In genomic region chr17:62961596-62962291, GRCm38 (mm10) we compare ENCODE assay signal across 11 mouse cellular contexts.
A peak's percentile ranks its signal among the peaks of the same experiment; 100 is the strongest.
DNase-seq lines count a peak whose midpoint lies in the region; ATAC-seq lines count a peak whose summit lies in the region.
"Had no signal": no experiment of that assay in that cellular context is flagged by ENCODE, and none has a peak within 500 bp of the region (broad histone marks: within the 10 kb centered on the region; RNA-seq: fewer than 3 reads in every experiment).

No protein-coding gene starts in this region.

- no peaks in the 10 kb centered on the region for H3K9me3 ChIP-seq in midbrain, embryonic 13.5 days
- H3K9me3 ChIP-seq in midbrain, embryonic 16.5 days (replicated peaks; ENCODE audit: control insufficient read depth, low read length, poor library complexity, severe bottlenecking): no peaks in the 10 kb centered on the region
- H3K9me3 ChIP-seq in limb, embryonic 15.5 days: no peaks in the 10 kb centered on the region
- no peaks in the 10 kb centered on the region for H3K9me3 ChIP-seq in forebrain, embryonic 14.5 days (replicated peaks; ENCODE audit: control insufficient read depth, low read length)
- H3K9me3 ChIP-seq: intestine, embryonic 15.5 days had no signal

- H3K9ac ChIP-seq in midbrain, embryonic 13.5 days (replicated peaks): no peak overlapping the region
- H3K9ac ChIP-seq in midbrain, embryonic 16.5 days (ENCODE audit: low read depth, low read length): no peak overlapping the region
- H3K9ac ChIP-seq in limb, embryonic 15.5 days: no peak overlapping the region
- no peak overlapping the region for H3K9ac ChIP-seq in forebrain, embryonic 14.5 days (ENCODE audit: low read length)
- H3K9ac ChIP-seq: intestine, embryonic 15.5 days had no signal

- 87% methylated on average over 19 of the region's 19 CpGs for WGBS in midbrain, embryonic 13.5 days
- 85% methylated on average over 19 of the region's 19 CpGs for WGBS in midbrain, embryonic 16.5 days
- 47% methylated on average over 19 of the region's 19 CpGs for WGBS in limb, embryonic 15.5 days
- 94% methylated on average over 19 of the region's 19 CpGs for WGBS in forebrain, embryonic 14.5 days

- no peak overlapping the region for H3K4me2 ChIP-seq in midbrain, embryonic 13.5 days (replicated peaks)
- H3K4me2 ChIP-seq in midbrain, embryonic 16.5 days (ENCODE audit: low read length): no peak overlapping the region
- H3K4me2 ChIP-seq in limb, embryonic 15.5 days: peak overlapping the region; percentile 17
- no peak overlapping the region for H3K4me2 ChIP-seq in forebrain, embryonic 14.5 days (ENCODE audit: low read length)
- H3K4me2 ChIP-seq: intestine, embryonic 15.5 days had no signal

- DNase-seq in adrenal gland, adult 2 months: peak; percentile 28
- no peak for DNase-seq in adrenal gland, adult 18-20 months (ENCODE audit: low spot score in 2 of 2)
- DNase-seq in kidney, adult 9 months: peak; percentile 16
- no peak for DNase-seq in forebrain, embryonic 14.5 days (ENCODE audit: low spot score)
- DNase-seq in layer of hippocampus, postnatal 10 days (ENCODE audit: low spot score in 2 of 2): no peak
- DNase-seq: cerebellum, postnatal 10 days; gastrocnemius, postnatal 10 days had no signal

- H3K4me3 ChIP-seq in midbrain, embryonic 13.5 days (replicated peaks): no peak overlapping the region
- H3K4me3 ChIP-seq in midbrain, embryonic 16.5 days (ENCODE audit: low read depth, low read length): no peak overlapping the region
- no peak overlapping the region for H3K4me3 ChIP-seq in limb, embryonic 15.5 days
- no peak overlapping the region for H3K4me3 ChIP-seq in forebrain, embryonic 14.5 days (ENCODE audit: low read depth, low read length)
- H3K4me3 ChIP-seq: intestine, embryonic 15.5 days had no signal

- no peaks in the 10 kb centered on the region for H3K36me3 ChIP-seq in midbrain, embryonic 13.5 days
- H3K36me3 ChIP-seq in midbrain, embryonic 16.5 days (ENCODE audit: control insufficient read depth, insufficient read depth, low read length): no peaks in the 10 kb centered on the region
- no peaks in the 10 kb centered on the region for H3K36me3 ChIP-seq in limb, embryonic 15.5 days
- no peaks in the 10 kb centered on the region for H3K36me3 ChIP-seq in forebrain, embryonic 14.5 days (ENCODE audit: control insufficient read depth, insufficient read depth, low read length)
- H3K36me3 ChIP-seq: intestine, embryonic 15.5 days had no signal

- no peaks in the 10 kb centered on the region for H3K27me3 ChIP-seq in midbrain, embryonic 13.5 days
- no peaks in the 10 kb centered on the region for H3K27me3 ChIP-seq in midbrain, embryonic 16.5 days (ENCODE audit: control insufficient read depth, insufficient read depth, low read depth, low read length)
- H3K27me3 ChIP-seq in limb, embryonic 15.5 days: no peaks in the 10 kb centered on the region
- H3K27me3 ChIP-seq in forebrain, embryonic 14.5 days (replicated peaks; ENCODE audit: control insufficient read depth, insufficient read depth, low read length): no peaks in the 10 kb centered on the region
- H3K27me3 ChIP-seq: intestine, embryonic 15.5 days had no signal

- 0 out of 2 replicates have a peak overlapping the region, but pooled peaks have one; percentile 7 for H3K27ac ChIP-seq in midbrain, embryonic 13.5 days
- no peak overlapping the region for H3K27ac ChIP-seq in midbrain, embryonic 16.5 days (ENCODE audit: low read length)
- H3K27ac ChIP-seq in limb, embryonic 15.5 days: peak overlapping the region; percentile 50
- no peak overlapping the region for H3K27ac ChIP-seq in forebrain, embryonic 14.5 days (ENCODE audit: low read depth, low read length)
- H3K27ac ChIP-seq: intestine, embryonic 15.5 days had no signal

- no peak for ATAC-seq in midbrain, embryonic 13.5 days
- ATAC-seq in midbrain, embryonic 16.5 days: no peak
- ATAC-seq in limb, embryonic 15.5 days (ENCODE audit: insufficient number of reproducible peaks, low FRiP score, low TSS enrichment, low read depth): 0 out of 2 replicates have a peak, but pooled peaks have one; percentile 67
- no peak for ATAC-seq in forebrain, embryonic 14.5 days
- ATAC-seq: intestine, embryonic 15.5 days had no signal

- H3K4me1 ChIP-seq in midbrain, embryonic 13.5 days (replicated peaks): peaks cover 5% of the 10 kb centered on the region
- H3K4me1 ChIP-seq in midbrain, embryonic 16.5 days (ENCODE audit: control insufficient read depth, insufficient read depth, low read length): no peaks in the 10 kb centered on the region; the same call in 1 of the 2 replicates
- H3K4me1 ChIP-seq in limb, embryonic 15.5 days: peaks cover 26% of the 10 kb centered on the region
- H3K4me1 ChIP-seq in forebrain, embryonic 14.5 days (ENCODE audit: control insufficient read depth, insufficient read depth, low read length): no peaks in the 10 kb centered on the region

Comparison
In these comparisons a context has a peak if more than half of its experiments do, and no peak if none do; other contexts are left out.
1. DNase-seq: peak in adrenal gland, adult 2 months (single experiment) and kidney, adult 9 months (single experiment); none in adrenal gland, adult 18-20 months (0 of 2), forebrain, embryonic 14.5 days (single experiment) and layer of hippocampus, postnatal 10 days (0 of 2).
2. H3K27ac ChIP-seq: peak in midbrain, embryonic 13.5 days (single experiment) and limb, embryonic 15.5 days (single experiment); none in midbrain, embryonic 16.5 days (single experiment) and forebrain, embryonic 14.5 days (single experiment).